Mouse (Mus musculus): Measurements from ENCODE around the gene Fat1.
A peak's percentile ranks its signal among the peaks of the same experiment; 100 is the strongest.

Gene Fat1

GRCm38 (mm10) chr8:44934850-44935497 lies at the start of gene Fat1:
Gene Fat1, plus strand, starts transcription at chr8:44935447.
- DNase-seq: peak; percentile 91 to 94

GRCm38 (mm10) chr8:44894626-44895025 lies 40.6 kb upstream of the Fat1 start:
- peak in 1 of 2 experiments; percentile 5 for DNase-seq

- DNase-seq: no peak
These were observed 35.7 kb upstream of the Fat1 start for GRCm38 (mm10) chr8:44899575-44899991.

- no peak for DNase-seq
These were observed 23.9 kb upstream of the Fat1 start for GRCm38 (mm10) chr8:44911126-44911903.

- DNase-seq: no peak
These were observed 15.7 kb upstream of the Fat1 start for GRCm38 (mm10) chr8:44919487-44920082.

- no peak for DNase-seq
These were observed 14.7 kb upstream of the Fat1 start for GRCm38 (mm10) chr8:44920379-44921032.

- no peak for DNase-seq
These were observed 10.3 kb upstream of the Fat1 start for GRCm38 (mm10) chr8:44924995-44925394.

- no peak for DNase-seq
These were observed 5.2 kb upstream of the Fat1 start for GRCm38 (mm10) chr8:44930058-44930457.

- DNase-seq: no peak
These were observed 2.5 kb upstream of the Fat1 start for GRCm38 (mm10) chr8:44932546-44933342.

- DNase-seq: no peak
These were observed 1.8 kb upstream of the Fat1 start for GRCm38 (mm10) chr8:44933478-44933877.

- no peak for DNase-seq
These were observed 831 bp upstream of the Fat1 start for GRCm38 (mm10) chr8:44934416-44934815.

GRCm38 (mm10) chr8:44935741-44936140 lies 494 bp downstream of the Fat1 start:
- peak; percentile 92 to 94 for DNase-seq

- no peak for DNase-seq
These were observed 1.3 kb downstream of the Fat1 start for GRCm38 (mm10) chr8:44936481-44936961.

GRCm38 (mm10) chr8:44937141-44937825 lies 2.0 kb downstream of the Fat1 start:
- peak; percentile 69 to 83 for DNase-seq

GRCm38 (mm10) chr8:44937905-44938642 lies 2.8 kb downstream of the Fat1 start:
- DNase-seq: peak; percentile 91 to 97

- DNase-seq: no peak
These were observed 3.4 kb downstream of the Fat1 start for GRCm38 (mm10) chr8:44938643-44938979.

GRCm38 (mm10) chr8:44945577-44945976 lies 10.3 kb downstream of the Fat1 start:
- DNase-seq: no peak

- DNase-seq: no peak
These were observed 13.3 kb downstream of the Fat1 start for GRCm38 (mm10) chr8:44948597-44948996.

- peak; percentile 17 to 52 for DNase-seq
These were observed 25.2 kb downstream of the Fat1 start for GRCm38 (mm10) chr8:44960455-44960854.

- no peak for DNase-seq
These were observed 25.7 kb downstream of the Fat1 start for GRCm38 (mm10) chr8:44960906-44961305.

- DNase-seq: no peak
These were observed 26.2 kb downstream of the Fat1 start for GRCm38 (mm10) chr8:44961492-44961891.
